Mouse (Mus musculus): ENCODE data around the gene Gm42791.

DNA sequence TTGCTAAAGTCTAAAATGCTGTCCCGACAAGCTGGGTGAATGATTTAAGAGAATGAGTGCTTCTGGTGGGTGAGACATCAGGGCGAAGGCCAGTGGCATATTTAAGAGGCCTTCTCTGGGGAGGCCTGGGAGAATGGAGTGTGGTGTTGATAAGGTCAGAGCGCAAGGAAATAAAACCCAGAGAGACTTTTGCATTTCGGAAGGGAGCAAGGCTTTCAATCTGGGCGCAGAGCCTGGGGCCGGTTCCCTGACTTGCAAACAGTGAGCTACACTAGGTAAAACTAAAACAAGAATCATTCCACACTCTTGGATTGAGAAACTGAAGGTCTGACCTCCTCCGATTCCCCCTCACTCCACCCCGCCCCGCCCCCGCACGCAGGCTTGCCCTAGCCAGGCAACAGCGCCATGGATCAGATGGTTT, 4.0 kb downstream of the Gm42791 start:
- TF ChIP-seq POLR2A (IDR thresholded peaks at IDR 0.05; ENCODE audit: borderline replicate concordance, extremely low read depth, low read depth, low read length) (no peak), CTCF (IDR thresholded peaks at IDR 0.05; ENCODE audit: insufficient read depth, low read length) (no peak)

Data from lung, adult 2 months (tissue).